Mouse (Mus musculus): Measurements from ENCODE around the gene Fbxo46. TPM values are rescaled to one million over a fixed set of nuclear protein-coding genes. Genes with fewer than 3 reads are reported as not detected.
A peak's percentile ranks its signal among the peaks of the same experiment; 100 is the strongest.

Gene Fbxo46
- total and polyA plus RNA-seq, 3 experiments = 4.0 to 11.6 (median 6.1) TPM

- TF ChIP-seq MEF2A (IDR thresholded peaks at IDR 0.05; ENCODE audit: borderline replicate concordance, low read depth, low read length) = no peak; the same call in 1 of the 2 replicates
- TF ChIP-seq KAT2A (IDR thresholded peaks at IDR 0.05; ENCODE audit: insufficient replicate concordance, low read length) = 0 out of 2 replicates have a peak, but pooled peaks have one; percentile 35
- TF ChIP-seq CTCF (conservative IDR thresholded peaks at IDR 0.05 in 1 of 2, IDR thresholded peaks at IDR 0.05 in 1 of 2; ENCODE audit: low read depth in 2 of 2, low read length in 2 of 2) = no peak
- TF ChIP-seq HCFC1 (IDR thresholded peaks at IDR 0.05; ENCODE audit: low read depth, low read length) = peak; percentile 59
- peak; percentile 49 for TF ChIP-seq TCF12 (IDR thresholded peaks at IDR 0.05; ENCODE audit: low read depth, low read length)
- no peak for TF ChIP-seq PAX5 (IDR thresholded peaks at IDR 0.05; ENCODE audit: low read length)
- TF ChIP-seq POLR2A (IDR thresholded peaks at IDR 0.05; ENCODE audit: low read depth, low read length) = peak; percentile 70
- no peak for TF ChIP-seq JUN (IDR thresholded peaks at IDR 0.05; ENCODE audit: insufficient read depth, low read depth, low read length)
- 0 out of 2 replicates have a peak, but pooled peaks have one; percentile 23 for TF ChIP-seq ZMIZ1 (IDR thresholded peaks at IDR 0.05; ENCODE audit: low read depth, low read length)
- peak; percentile 73; the same call in 1 of the 2 replicates for TF ChIP-seq MAZ (IDR thresholded peaks at IDR 0.05; ENCODE audit: low read depth, low read length)
- no peak for TF ChIP-seq POLR2AphosphoS2 (IDR thresholded peaks at IDR 0.05; ENCODE audit: low read depth, low read length)
- no peak; the same call in 1 of the 2 replicates for TF ChIP-seq TBP (conservative IDR thresholded peaks at IDR 0.05; ENCODE audit: low read depth, low read length)
- no peak for TF ChIP-seq RAD21 (IDR thresholded peaks at IDR 0.05; ENCODE audit: low read depth, low read length)
- peak; percentile 44; the same call in 1 of the 2 replicates for TF ChIP-seq MXI1 (IDR thresholded peaks at IDR 0.05; ENCODE audit: low read depth, low read length)
- no peak for TF ChIP-seq MAFK (IDR thresholded peaks at IDR 0.05; ENCODE audit: insufficient replicate concordance, low read length)
- TF ChIP-seq ZKSCAN1 (IDR thresholded peaks at IDR 0.05; ENCODE audit: borderline replicate concordance, low read depth, low read length) = no peak
- TF ChIP-seq ELF1 (IDR thresholded peaks at IDR 0.05; ENCODE audit: low read depth, low read length) = 0 out of 2 replicates have a peak, but pooled peaks have one; percentile 1
- peak; percentile 82 for TF ChIP-seq ETS1 (conservative IDR thresholded peaks at IDR 0.05; ENCODE audit: low read depth, low read length)
Observed at GRCm38 (mm10) chr7:19093537-19094385, 25.9 kb upstream of the Fbxo46 start (continued).

GRCm38 (mm10) chr7:19094471-19094825, 25.2 kb upstream of the Fbxo46 start, which contains the start of gene Six5:
Gene Six5 (plus strand): TSS chr7:19094594.
- peaks cover 82% of the 10 kb centered on the region for H3K27me3 ChIP-seq (replicated peaks)
- no peak for DNase-seq (ENCODE audit: extremely low read depth)
- no peaks in the 10 kb centered on the region for H3K36me3 ChIP-seq (replicated peaks in 1 of 2; ENCODE audit: control insufficient read depth in 1 of 2, insufficient read depth in 1 of 2, low read length in 1 of 2)
- in situ Hi-C loops (cut with MboI; ENCODE audit: low pct_ligation_motif_present, low pct_unique_long_range_greater_than_20kb, low sequenced_read_pairs) (no loop called here), dilution Hi-C loops (cut with MboI; ENCODE audit: extremely low pct_ligation_motif_present, extremely low pct_unique_long_range_greater_than_20kb, low sequenced_read_pairs) (no loop called here)
- H3K4me1 ChIP-seq (ENCODE audit: control insufficient read depth in 1 of 2, insufficient read depth in 2 of 2) = peaks cover 5 to 25% of the 10 kb centered on the region in 2 experiments; a peak in 3 of 4 replicates
- peak within 1 kb of the TSS; percentile 87 for H3K9ac ChIP-seq (ENCODE audit: insufficient read depth, low read depth)
- peak within 1 kb of the TSS; percentile 76 for H3K4me2 ChIP-seq (ENCODE audit: insufficient read depth, low read depth, poor library complexity, severe bottlenecking)
- H3K27ac ChIP-seq (ENCODE audit: insufficient read depth, low read depth) = peak within 1 kb of the TSS; percentile 44; the same call in 1 of the 2 replicates
- H3K9me3 ChIP-seq (replicated peaks; ENCODE audit: low read length) = no peaks in the 10 kb centered on the region
- H3K4me3 ChIP-seq (replicated peaks in 1 of 3; ENCODE audit: low read depth in 2 of 3, low read length in 2 of 3, poor library complexity in 1 of 3) = peak within 1 kb of the TSS; percentile 65 to 73 (median 72)
- TF ChIP-seq ZMIZ1 (IDR thresholded peaks at IDR 0.05; ENCODE audit: low read depth, low read length) (no peak; the same call in 1 of the 2 replicates), MXI1 (IDR thresholded peaks at IDR 0.05; ENCODE audit: low read depth, low read length) (0 out of 2 replicates have a peak, but pooled peaks have one; percentile 22)
- H3K79me2 ChIP-seq (replicated peaks; ENCODE audit: control insufficient read depth, extremely low read depth, insufficient read depth, poor library complexity, severe bottlenecking) = no peaks in the 10 kb centered on the region

Data from CH12.LX (cell line).